Mouse (Mus musculus): ENCODE measurements around the gene Fxyd2.

GRCm38 (mm10) chr9:45407706-45408675 is 8.5 kb downstream of the Fxyd2 start:
- TF ChIP-seq CTCF (IDR thresholded peaks at IDR 0.05; ENCODE audit: low read depth, low read length) (peak; percentile 35; the same call in 1 of the 2 replicates), POLR2A (IDR thresholded peaks at IDR 0.05; ENCODE audit: borderline replicate concordance, low read depth, low read length) (no peak)

Measured in bone marrow macrophage, adult 2 months (primary cell).